Mouse (Mus musculus) right cerebral cortex, adult 2 months (tissue): ENCODE data around the gene Gtf2f2.

Source experiments
- DNase-seq, 2 experiments: peaks; one replicate each; pipeline ENCODE4 v3.0.0; 2021 to 2022; ENCODE audit warnings: low spot score in 2 of 2

Gene Gtf2f2

GRCm38 (mm10) chr14:75863549-75864409 is 146.9 kb downstream of the Gtf2f2 start:
- DNase-seq: no peak

DNA sequence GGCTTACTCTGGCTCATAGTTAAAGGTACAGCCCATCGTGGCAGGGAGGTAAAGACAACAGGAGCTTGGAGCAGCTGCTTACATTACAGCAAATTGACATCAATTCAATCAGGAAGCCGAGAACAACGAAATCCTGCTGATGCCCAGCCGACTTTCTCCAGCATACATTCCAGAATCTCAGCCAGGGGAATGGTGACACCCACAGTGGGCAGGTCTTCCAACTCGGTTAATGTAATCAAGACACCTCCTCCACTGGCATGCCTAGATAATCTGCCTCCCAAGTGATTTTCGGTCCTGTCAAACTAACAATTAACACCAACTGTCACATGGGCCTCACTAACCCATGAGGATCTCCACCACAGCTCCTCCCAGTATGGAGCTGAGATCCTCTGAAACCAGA is 148.0 kb downstream of the Gtf2f2 start:
- no peak for DNase-seq

- no peak for DNase-seq
Observed at GRCm38 (mm10) chr14:75859619-75860018, 151.0 kb downstream of the Gtf2f2 start.

GRCm38 (mm10) chr14:75858181-75858580 is 152.5 kb downstream of the Gtf2f2 start:
- no peak for DNase-seq

DNA sequence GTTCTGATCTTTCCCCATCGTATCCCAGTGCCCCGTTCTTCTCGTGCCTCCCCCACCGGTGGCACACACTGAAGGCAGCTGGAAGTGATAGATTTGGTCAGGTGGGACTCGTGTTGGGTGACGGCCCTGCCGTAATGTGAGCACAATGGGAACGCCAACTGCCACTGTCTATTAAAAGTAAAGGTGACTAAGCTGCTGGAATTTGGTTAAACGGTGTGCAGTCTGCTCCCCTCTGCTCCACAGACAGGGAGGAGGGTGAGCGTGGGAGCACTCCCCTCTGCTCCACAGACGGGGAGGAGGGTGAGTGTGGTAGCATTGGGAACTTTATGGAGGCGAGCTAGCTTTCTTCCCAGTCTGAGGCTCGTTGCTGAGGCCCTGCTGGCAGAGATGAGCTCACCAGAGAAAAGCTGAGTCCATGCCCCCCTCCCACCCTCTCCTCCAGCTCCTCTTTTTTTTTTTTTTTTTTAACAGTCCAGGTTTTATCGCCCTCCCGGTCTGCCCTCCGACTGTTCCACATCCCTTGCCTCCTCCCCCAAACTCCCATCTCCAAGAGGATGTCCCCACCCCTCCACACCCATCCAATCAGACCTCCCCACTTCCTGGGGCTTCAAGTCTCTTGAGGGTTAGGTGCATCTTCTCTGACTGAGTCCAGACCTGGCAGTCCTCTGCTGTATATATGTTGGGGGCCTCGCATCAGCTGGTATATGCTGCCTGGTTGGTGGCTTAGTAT is 155.2 kb downstream of the Gtf2f2 start:
- peak; percentile 50 to 52 for DNase-seq

DNA sequence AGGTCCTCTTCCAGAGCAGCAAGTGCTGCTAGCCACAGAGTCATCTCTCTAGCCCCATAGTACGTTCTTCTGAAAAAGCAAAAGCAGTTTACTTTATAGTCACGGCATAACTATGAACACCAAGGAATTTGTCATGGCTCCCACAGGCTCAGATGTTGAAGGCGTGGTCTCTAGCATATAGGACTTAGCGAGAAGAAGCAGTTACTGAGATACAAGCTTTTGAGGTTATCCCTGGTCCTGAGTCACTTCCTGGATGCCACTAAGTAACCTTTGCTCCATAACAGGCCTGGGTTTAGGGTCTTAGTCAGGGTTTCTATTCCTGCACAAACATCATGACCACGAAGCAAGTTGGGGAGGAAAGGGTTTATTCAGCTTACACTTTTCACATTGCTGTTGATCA is 158.6 kb downstream of the Gtf2f2 start:
- DNase-seq: no peak

GRCm38 (mm10) chr14:75850819-75851218 is 159.8 kb downstream of the Gtf2f2 start:
- no peak for DNase-seq

DNA sequence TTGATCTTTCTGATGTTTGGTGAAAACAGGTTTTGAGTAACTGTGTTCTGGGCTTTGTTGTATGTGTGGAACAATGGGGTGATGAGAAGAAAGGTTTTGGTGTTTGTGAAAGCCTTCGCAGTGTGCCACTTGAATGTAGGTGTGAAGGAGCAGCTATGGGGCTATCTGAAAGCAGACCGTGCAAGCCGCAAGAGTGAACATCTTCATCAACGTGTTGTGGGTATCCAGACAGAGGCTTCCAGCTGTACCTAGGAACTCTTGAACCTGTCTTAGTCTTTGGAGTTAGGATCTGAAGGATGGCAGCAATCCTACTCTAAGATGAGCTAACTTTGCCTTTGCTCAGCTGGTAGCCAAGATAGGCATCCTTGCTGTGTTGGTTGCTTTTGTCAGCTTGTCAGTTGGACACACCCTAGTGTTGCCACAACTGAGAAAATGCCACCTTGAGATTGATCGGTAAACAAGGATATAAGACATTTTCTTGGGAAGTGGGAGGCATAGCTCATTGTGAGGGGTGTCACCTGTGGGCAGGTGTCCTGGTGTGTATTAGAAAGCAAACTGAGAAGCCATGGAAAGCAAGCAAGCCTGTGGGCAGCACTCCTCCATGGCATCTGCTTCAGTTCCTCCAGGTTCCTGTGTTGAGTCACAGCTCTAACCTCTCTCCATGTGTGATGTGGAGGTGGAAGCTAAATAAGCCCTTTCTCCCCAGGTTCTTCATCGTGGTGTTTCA is 160.7 kb downstream of the Gtf2f2 start:
- DNase-seq: peak; percentile 69 to 78

- DNase-seq: no peak
Observed at GRCm38 (mm10) chr14:75849236-75849635, 161.4 kb downstream of the Gtf2f2 start.

DNA sequence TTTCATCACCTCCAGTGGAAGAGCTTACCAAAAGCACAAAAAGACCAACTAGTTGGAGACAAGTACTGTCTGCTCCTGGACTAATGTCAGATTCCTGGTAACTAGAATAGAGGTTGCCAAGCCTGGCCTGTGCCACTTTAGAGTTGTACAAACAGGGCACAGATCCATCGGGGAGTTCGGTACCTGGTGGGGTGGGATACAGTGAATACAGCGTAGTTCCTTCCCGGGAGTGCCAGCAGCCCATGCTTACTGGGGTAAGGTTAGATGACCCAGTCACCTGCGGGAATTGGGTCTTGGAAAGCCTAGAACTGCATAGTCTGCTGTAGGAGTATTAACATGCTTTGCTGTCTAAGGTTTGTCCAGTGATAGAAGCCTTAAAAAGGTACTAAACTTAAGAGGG is 162.2 kb downstream of the Gtf2f2 start:
- DNase-seq: no peak

GRCm38 (mm10) chr14:75847669-75848068 is 163.0 kb downstream of the Gtf2f2 start:
- no peak for DNase-seq
